Mouse (Mus musculus) hindlimb bud, embryonic 11.5 days (tissue): ENCODE measurements around the gene Rps29.

Experiments
- DNase-seq: peaks from one replicate; pipeline ENCODE4 v3.0.0-alpha.2; 2012; ENCODE audit warnings: low read depth, low spot score; ENCODE audit errors: extremely low spot score

Gene Rps29

GRCm38 (mm10) chr12:69131267-69131666 is 27.7 kb downstream of the Rps29 start:
- DNase-seq = no peak

- DNase-seq = no peak
Measured at GRCm38 (mm10) chr12:69130486-69130885, 28.5 kb downstream of the Rps29 start.

DNA sequence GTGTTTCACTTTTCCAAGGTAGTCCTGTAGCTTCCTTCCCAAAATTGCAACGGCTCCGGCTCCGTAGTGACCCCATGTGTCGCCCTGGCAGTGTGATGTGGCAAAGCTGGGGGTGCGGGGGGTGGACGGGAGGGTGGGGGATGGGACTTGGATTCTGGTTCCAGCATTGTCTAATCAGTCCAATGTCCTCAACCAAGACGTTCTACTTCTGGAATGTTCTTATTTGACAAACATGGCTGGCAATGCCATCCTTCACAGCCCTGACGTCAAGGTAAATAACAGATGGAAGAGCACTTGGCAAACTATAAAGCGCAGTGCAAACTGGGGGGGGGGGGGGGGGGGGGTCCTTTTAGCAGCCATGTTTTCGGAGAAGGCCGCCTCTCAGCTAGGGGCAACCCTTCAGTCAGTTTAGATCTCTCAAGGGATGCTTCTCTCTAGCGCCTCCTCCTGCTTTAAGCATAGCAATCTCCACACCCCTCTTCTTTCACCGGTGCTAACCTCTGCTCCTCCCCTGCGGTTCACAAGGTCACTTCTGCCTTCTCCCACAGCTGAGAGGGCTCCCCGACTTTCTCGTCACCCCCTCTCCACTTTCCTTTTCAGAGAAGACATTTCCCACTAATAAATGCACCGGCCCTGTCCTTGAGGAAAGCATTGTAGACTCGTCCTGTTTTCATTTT is 29.2 kb downstream of the Rps29 start:
- DNase-seq = no peak

GRCm38 (mm10) chr12:69127626-69128025 is 31.4 kb downstream of the Rps29 start:
- DNase-seq = no peak

DNA sequence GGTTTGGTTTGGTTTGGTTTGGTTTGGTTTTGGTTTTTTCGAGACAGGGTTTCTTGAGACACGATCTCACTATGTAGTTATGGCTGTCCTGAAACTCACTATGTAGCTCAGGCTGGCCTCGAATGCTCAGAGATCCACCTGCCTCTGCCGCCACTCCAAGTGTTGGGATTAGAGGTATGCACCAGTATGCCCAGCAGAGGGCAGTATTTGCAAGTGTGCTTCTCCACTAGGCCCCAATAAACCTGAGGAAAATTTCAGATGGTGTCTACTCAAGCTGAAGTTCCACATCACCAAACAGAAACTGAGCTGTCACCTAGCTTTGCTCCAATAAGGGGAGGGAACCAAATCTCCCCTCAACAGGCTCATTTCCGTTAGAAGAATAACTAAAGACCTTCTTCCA is 31.8 kb downstream of the Rps29 start:
- no peak for DNase-seq

DNA sequence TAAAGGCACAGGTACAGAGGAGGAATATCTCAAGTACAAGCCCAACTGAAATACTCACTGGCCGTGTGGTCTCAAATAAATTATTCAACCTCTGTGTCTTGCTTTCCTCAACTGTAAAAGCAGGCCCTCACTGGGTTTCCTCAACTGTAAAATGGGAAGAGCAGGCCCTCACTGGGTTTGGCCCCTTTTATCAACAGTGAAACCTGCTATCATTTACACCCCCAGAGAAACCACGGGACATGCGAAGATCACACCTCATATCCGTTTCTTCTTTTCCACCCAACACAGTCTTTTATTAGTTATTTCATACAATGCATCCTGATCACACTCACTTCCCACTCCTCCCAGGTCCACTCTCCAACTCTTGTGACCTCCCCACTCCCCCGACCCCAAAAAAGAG is 33.9 kb downstream of the Rps29 start:
- DNase-seq = no peak

- DNase-seq = no peak
Measured at GRCm38 (mm10) chr12:69122801-69123200, 36.2 kb downstream of the Rps29 start.

GRCm38 (mm10) chr12:69119908-69120307 is 39.1 kb downstream of the Rps29 start:
- DNase-seq = no peak
